Mouse (Mus musculus): ENCODE results near the gene Gm21974.
"Not testable (repeated sequence)": the region's sequence is repeated elsewhere in the genome, so short reads cannot be mapped to it uniquely, and the experiment has no call there.

The Gm21974 gene

DNA sequence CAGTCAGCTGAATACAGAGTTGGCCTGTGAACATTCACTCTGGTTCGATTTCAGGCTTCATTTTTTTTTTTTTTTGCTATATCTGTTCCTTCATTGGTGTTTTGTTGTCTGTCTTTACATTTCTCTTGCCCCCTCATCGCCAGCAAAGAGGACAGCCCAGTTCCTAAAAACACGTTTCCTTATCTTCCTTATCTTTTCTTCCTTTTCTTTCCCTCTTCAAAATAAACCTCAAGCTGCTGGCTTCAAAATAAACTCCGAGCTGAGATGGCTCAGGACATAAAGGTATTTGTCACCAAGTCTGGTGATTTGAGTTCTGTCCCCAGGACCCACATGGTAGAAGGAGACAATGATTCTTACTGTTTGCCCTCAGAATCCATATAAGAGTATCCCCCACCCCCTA lies 17.7 kb upstream of the Gm21974 start:
- no peak for DNase-seq

DNA sequence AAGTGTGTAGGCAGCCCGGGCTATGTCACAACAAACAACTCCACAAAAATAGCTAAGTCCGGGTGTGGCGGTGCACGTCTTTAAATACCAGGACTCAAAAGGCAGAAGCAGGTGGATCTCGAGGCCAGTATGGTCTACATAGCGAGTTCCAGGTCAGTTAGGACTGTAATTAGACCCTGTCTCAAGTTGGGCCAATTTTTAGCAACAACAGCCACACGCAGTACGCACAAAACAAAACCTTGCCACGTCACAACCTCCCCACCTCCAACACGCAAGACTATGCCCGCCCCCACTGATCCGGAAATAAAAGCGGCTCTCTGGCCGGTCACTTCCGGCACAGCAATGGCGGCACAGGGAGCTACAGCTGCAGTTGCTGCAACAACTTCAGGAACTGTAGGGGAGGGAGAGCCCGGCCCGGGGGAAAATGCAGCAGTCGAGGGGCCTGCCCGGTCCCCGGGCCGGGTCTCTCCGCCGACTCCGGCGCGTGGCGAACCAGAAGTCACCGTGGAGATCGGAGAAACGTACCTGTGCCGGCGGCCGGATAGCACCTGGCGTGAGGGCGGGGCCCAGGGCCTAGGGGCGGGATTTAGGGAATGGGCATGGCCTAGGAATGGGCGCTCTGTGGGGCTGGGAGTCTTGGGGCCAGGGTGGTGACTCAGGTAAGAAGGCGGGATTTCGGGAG lies 17.1 kb upstream of the Gm21974 start, which contains the start of gene Kat8:
Gene Kat8 (plus strand): TSS at position 327 of the 682 bp plus-strand sequence.
- DNase-seq, result peak; percentile 87 to 89

GRCm38 (mm10) chr7:127908656-127909055 lies 13.4 kb upstream of the Gm21974 start:
- DNase-seq, result no peak

DNA sequence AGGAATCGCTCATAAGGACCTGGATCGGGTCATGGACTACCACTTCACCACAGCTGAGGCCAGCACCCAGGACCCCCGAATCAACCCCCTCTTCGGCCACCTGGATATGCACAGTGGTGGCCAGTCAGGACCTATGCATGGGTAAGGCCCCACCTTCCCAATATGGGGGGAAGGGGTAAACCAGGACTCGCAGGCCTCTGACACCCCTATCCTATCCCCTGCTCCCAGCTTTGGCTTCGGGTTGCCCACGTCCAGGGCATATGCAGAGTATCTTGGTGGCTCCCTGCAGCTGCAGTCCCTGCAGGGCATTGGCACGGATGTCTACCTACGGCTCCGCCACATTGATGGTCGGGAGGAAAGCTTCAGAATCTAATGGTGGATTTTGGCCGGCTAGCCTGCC lies 12.7 kb upstream of the Gm21974 start:
- no peak for DNase-seq

DNA sequence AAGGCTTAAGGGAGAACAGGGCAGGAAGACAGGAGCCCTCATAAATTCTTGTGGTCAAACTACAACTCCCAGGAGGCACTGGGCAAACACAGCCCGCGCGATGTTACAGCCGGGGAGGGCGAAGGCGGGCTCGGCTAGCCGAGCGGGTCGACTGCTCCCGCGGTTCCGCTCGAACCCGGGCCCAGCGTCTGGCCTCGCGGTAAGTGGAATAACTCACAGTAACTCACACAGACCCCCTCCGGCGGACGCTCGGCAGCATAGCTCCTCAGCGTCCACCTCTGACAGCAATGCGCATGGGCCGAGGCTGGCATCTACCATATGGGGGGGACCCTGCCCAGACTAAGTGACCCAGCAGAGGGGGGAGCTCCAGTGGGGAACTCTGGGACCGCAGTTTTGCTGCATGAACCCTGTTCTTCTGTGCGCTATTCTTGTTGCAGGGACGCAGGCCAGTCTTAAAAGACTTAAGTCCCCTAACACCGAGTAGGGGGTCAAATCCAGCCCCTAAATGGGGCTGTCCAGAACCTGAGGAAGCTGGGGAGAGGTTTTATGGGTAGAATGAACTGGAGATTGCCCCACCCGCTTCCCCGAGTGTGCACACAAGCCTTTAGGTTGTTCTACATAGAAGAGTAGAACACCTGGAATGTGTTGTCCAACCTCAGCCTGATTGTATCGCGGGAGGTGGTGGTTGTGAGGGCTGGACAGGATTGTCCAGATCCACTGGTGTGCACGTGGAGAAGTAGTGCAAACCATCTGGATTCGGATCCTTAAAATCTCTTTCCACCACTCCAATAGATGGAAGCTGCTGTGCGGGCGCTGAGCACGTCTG lies 8.9 kb upstream of the Gm21974 start, which contains the start of gene Bckdk:
Gene Bckdk (plus strand): TSS at position 112 of the 826 bp plus-strand sequence.
- peak; percentile 68 to 76 for DNase-seq

DNA sequence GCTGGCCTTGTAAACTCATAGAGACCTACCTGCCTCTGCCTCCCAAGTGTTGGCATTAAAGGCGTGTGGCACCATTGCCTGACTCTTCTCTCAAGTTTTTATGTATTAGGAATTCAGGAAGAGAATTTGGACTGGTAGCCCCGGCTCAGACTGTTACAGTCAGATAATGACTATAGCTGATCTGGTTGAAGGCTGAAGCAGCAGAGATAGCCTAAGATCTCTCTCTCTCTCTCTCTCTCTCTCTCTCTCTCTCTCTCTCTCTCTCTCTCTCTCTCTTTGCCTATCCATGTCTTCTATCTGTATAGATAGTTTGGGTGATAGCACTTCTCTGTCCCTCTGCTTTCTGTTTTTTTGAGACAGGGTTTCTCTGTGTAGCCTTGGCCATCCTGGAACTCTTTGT lies 6.5 kb upstream of the Gm21974 start:
- no peak for DNase-seq

GRCm38 (mm10) chr7:127899997-127900396 lies 4.7 kb upstream of the Gm21974 start:
- no peak for DNase-seq

DNA sequence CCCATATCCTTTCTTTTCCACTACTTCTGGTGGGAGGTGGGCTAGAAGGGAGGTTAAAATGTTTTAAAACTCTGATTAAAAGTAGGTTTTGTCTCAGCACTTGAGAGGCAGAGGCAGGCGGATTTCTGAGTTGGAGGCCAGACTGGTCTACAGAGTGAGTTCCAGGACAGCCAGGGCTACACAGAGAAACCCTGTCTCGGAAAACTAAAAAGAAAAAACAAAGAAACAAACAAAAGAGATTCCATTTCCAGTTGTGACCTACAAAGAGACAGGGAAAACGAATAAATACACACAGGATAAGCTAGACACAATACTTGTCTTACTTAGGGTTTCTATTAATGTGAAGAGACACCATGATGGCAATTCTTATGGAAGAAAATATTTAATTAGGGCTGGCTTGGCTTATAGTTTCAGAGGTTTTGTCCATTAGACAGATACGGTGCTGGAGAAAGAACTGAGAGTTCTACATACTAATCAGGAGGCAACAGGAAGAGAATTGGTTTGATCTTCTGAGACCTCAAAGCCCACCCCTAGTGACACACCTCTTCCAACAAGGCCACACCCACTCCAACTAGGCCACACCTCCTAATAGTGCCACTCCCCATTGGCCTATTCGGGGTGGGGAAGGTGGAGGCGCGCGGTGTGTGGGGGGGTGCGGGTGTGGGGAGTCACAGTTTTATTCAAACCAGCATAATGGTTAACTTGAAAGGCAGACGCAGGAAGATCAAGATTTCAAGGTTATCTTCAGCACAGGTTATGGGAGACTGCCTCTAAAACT lies 3.1 kb upstream of the Gm21974 start:
- no peak for DNase-seq

DNA sequence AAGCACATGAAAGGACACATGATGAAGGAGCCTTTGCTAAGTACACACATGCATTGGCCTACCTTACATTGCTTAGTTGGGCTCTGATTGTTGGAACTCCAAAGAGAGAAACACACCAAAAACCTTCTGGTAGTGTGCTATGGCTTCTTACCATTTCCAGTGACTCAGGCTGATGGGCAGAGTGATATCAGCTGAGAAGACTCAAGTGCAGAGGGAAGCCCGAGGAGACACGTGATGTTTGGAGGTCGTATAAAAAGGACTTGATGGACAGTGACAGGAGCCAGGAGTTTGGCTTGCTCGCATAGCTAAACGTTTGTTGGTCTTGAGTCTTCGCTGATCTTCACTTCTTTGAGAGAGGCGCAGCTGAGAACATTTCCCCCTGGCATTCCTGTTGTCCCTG lies 2.3 kb upstream of the Gm21974 start:
- no peak for DNase-seq

DNA sequence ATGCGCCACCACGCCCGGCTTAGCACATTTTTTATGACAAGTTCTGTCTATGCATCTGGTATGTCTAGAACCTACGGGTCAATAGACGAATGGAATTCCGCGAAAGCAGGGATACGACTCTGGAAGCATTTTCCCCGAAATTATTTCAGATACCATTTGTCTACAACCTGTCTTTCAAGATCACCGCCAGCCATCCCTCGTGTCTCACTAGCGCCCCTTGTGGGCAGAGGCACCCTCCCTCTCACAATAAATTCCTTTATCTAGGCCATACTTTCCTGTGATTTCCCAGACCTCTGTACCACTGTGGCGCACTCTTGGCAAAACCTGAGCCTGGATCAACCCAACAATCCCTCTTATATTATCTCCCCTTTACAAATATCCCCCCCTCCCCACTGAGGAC lies 1.1 kb upstream of the Gm21974 start:
- DNase-seq, result peak in 1 of 2 experiments; percentile 69

DNA sequence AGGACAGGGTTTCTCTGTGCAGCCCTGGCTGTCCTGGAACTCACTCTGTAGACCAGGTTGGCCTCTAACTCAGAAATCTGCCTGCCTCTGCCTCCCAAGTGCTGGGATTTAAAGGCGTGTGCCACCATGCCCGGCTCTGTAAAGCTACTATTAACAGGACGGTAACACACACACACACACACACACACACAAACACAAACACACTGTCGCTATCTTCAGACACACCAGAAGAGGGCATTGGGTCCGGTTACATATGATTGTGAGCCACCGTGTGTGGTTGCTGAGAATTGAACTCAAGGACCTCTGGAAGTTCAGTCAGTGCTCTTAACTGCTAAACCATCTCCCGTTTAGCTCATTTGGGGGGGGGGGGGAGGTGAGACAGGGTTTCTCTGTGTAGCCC lies 637 bp upstream of the Gm21974 start:
- not testable (repeated sequence) for DNase-seq

- DNase-seq, result peak in 1 of 2 experiments; percentile 52
Observed at GRCm38 (mm10) chr7:127894480-127894879, 774 bp downstream of the Gm21974 start.

DNA sequence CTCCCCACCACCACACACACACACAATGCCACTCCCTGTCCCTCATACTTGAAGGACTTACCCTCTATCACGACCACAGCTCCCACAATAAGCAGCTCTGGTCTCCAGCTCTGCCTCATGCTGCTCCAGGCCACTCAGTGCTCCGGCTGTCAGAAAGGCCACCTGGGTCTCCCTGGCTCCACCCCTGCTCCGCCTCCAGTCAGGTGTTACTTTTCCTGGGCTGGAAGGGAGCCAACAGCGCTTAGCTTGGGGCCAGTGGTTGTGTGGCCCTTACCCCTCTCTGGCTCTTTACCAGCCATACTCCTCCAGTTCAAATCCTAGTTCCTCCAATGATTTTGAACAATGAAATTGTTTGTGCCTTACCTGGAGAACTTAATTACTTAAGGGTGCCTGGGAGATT lies 4.5 kb downstream of the Gm21974 start, which contains the start of gene Prss53:
Gene Prss53 (minus strand): TSS at position 173 of the 400 bp plus-strand sequence.
- DNase-seq, result peak; percentile 80 to 81

DNA sequence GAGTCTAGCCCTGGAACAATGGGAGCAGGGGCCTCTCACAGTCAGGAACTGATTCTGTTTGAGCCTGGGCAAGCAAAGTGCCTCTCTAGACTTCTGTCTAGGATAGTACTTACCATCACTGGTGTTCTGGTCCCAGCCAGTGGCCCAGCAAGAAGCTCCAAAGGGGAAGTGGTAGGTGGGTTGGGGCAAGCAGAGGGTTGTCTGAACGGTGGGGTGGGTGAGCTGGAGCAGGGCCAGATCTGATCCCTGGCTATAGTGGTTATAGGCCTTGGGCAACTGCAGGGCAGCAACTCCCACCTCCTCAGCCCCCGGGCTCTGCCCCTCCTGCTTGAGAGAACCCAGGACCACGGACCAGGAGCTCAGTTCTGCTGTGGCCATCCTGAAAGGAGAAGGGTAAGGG lies 6.4 kb downstream of the Gm21974 start:
- DNase-seq, result no peak

DNA sequence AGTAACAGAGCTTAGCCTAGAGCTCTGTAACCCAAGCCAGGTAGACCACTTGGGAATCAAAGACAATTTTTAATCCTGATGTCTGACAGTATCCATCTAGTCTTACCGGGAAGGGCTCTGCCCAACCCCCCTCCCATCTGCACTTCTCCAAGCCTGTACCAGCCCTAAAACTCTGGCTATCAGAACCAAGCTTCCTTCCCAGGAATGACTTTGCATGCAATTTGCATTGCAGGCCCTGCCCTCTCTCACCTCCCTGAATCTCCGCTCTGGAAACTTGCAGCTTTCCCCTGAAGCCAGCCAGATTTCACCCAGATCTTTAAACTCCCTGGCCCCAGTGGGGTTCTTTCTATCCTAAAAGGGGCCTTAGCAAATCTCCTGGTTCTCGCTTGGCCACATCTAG lies 7.5 kb downstream of the Gm21974 start:
- DNase-seq, result no peak

DNA sequence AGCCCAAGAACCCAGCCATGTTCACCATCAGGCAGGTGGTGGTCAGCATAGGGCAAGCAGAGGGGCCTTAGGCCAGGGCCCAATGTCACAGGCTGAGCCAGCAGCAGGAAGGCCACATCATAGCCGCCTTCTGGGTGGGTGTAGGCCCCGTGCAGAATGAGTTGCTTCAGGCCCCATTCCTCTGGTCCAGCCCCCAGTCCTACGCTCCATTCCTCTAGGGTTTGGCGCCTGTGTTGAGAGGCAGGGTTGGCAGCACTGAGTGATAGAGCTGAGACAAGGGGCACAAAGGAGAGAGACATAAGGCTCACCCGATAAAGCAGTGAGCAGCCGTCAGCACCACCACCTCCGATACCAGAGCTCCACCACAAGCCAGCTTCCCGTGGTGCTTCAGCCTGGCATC lies 8.1 kb downstream of the Gm21974 start:
- DNase-seq, result no peak

DNA sequence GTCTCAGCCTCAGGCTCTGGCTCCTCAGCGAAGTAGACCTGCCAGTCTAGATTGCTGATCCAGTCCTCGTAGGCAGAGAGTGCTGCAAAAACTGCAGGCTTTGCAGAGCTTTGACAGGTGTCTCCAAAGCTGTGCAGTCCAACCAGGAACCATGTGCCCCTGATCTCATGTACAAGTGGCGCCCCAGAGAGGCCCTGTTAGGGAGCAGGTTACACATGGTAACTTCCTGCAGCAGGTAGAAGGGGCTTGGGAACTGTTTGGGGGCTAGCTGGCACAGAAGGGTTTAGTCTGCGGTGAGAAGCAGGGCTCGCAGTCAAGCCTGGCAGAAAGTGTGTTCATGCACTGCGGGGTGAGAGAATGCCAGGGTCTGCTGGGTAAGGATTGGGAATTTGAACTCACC lies 8.7 kb downstream of the Gm21974 start:
- DNase-seq, result no peak

- no peak for DNase-seq
Observed at GRCm38 (mm10) chr7:127885951-127886350, 9.3 kb downstream of the Gm21974 start.

DNA sequence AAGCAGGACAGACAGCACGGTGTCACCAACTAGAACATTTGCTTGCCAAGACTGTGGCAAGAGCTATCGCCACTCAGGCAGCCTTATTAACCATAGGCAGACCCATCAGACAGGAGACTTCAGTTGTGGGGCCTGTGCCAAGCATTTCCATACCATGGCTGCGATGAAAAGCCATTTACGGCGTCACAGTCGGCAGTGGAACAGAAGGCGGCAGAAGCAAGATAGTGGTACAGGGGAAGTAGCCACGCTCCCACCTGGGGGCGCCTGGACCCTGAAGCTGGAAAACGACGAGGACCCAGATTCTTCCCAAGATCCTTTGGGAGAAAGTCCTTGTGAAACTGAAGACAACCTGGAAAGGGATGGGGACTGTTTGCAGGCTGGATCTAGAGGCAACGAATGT lies 14.8 kb downstream of the Gm21974 start:
- no peak for DNase-seq

- DNase-seq, result no peak
Observed at GRCm38 (mm10) chr7:127879301-127879700, 16.0 kb downstream of the Gm21974 start.

DNA sequence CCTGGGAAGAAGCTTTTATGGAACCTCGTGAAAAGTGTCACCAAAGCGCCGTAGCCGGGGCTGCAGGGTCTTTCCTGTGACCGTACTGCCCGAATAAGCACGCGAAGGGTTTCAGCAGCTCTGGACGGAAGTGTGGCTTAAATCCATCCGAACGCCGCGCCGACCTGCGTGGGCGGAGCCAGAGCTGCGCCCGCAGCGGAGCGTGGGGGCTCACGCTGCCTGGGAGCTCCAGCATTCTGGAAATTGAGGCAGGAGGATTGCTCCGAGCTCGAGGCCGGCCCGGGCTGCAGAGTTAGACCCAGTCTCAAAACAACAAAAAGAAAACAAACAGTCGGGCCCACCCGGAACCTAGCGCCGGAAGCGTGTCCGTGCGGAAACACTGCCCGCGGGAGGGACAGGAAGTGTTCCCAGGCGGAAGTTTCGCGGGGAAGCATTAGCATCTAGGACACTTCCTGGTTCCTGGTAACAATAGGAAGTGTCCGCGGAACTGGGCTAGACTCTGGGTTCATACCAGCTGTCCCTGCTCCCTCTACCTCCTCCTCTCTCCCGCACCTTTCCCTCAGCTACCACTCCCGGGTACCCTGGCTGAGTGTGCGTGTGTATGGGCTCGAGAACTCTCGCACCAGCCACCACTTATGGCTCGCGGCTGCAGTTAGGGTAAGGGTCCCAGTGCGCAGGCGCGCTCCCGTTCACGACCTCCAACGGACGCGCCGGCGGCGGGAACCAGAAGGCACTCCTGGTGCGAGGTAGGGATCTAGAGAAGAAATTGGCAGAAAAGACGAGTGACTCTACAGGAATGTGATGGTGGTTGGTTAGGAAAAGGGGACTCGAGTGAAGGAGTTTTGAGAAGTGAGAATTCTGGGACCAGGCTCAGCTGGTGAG lies 18.5 kb downstream of the Gm21974 start, which contains the start of gene Zfp668:
Gene Zfp668 (minus strand): TSS at position 362 of the 882 bp plus-strand sequence.
- peak; percentile 86 to 90 for DNase-seq

DNA sequence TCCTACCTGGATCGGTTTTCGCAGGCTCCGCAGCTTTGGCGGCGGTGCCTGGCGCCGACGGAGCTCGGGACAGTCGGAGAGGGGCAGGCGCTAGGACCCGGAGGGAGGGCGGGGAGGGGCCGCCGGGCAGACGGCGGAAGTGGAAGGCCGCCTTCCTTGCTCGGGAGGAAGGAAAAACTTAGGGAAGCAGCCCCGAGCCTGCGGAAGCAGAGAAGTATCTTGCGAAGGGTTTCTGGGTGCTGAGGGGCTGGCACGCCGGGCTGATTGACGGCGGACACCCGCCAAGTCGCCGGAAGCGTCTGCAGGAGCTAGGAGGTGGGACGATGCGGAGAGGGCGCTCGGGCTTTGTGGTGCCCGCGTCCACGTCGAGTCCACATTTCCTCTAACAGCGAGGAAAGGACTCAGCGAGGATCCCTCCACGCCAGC lies 19.2 kb downstream of the Gm21974 start, which contains the start of gene Zfp646:
Gene Zfp646 (plus strand): TSS at position 181 of the 426 bp plus-strand sequence.
- DNase-seq, result peak; percentile 63 to 68

Measured in kidney, adult 8-10 months (tissue).